Mouse (Mus musculus) ES-E14 (cell line): ENCODE measurements around the gene Ssc5d.

Experiments used
- CHD2 ChIP-seq: IDR thresholded peaks from 2 replicates; pipeline ENCODE4 v1.6.1; 2014; ENCODE audit warnings: mild to moderate bottlenecking, low read depth, low read length, inconsistent platforms
- HCFC1 ChIP-seq: IDR thresholded peaks from 2 replicates; pipeline ENCODE4 v1.6.1; 2012; ENCODE audit warnings: low read length, inconsistent platforms, borderline replicate concordance; ENCODE audit not compliant: insufficient read depth
- ZC3H11A ChIP-seq: IDR thresholded peaks from 2 replicates; pipeline ENCODE4 v1.6.1; 2012; ENCODE audit warnings: low read depth, mild to moderate bottlenecking, inconsistent platforms, low read length, borderline replicate concordance
- ZNF384 ChIP-seq: IDR thresholded peaks from 2 replicates; pipeline ENCODE4 v1.6.1; 2012; ENCODE audit warnings: low read depth, low read length, inconsistent platforms

DNA sequence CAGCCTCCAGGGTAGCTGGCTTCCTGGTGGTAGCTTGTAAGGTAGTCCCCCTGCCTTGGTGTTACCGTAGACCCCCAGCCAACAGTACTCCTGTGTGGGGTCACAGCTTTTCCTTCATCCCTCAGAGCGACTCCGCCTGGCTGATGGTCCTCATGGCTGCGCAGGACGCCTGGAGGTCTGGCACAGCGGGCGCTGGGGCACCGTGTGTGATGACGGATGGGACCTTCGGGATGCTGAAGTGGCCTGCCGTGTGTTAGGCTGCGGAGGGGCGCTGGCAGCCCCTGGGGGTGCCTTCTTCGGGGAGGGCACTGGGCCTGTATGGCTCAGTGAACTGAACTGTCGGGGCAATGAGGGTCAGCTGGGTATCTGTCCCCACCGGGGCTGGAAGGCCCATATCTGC is 1.3 kb downstream of the Ssc5d start:
- TF ChIP-seq ZC3H11A = no peak
- TF ChIP-seq ZNF384 = no peak
- TF ChIP-seq HCFC1 = no peak
- no peak for TF ChIP-seq CHD2
